Mouse (Mus musculus) lung, postnatal 0 days (tissue): ENCODE measurements at regions not wholly inside any gene's neighbourhood (a gene's known extent, or its start where the extent isn't known, plus 50 kb on each side); places are given as distances from the start of the nearest gene placed in this dataset.

Experiments
- ATAC-seq: fragments of 200-750 bp; cut with Nextera tagmentation; 2 replicates; pipeline ENCODE4 v1.8.0; 2017; ENCODE audit warnings: moderate library complexity
- DNase-seq: peaks from one replicate; pipeline ENCODE4 v3.0.0-alpha.2; 2016; ENCODE audit warnings: low spot score
- H3K27ac ChIP-seq: fragments of 300-500 bp; sonication (generic); 2 replicates; pipeline ENCODE4 v1.5.1; 2014; ENCODE audit warnings: antibody characterized with exemption, mild to moderate bottlenecking, low read length, mixed read lengths
- H3K27me3 ChIP-seq: fragments of 300-500 bp; sonication (generic); replicated peaks from 2 replicates; pipeline ENCODE4 v1.6.1; 2014; ENCODE audit warnings: low read length, mixed read lengths; ENCODE audit not compliant: insufficient read depth
- H3K36me3 ChIP-seq: fragments of 300-500 bp; sonication (generic); 2 replicates; pipeline ENCODE4 v1.6.1; 2014; ENCODE audit warnings: low read length, mixed read lengths; ENCODE audit not compliant: insufficient read depth
- H3K4me1 ChIP-seq: fragments of 300-500 bp; sonication (generic); 2 replicates; pipeline ENCODE4 v1.6.1; 2014; ENCODE audit warnings: antibody characterized with exemption, low read depth, low read length, mixed read lengths; ENCODE audit not compliant: insufficient read depth
- H3K4me2 ChIP-seq: fragments of 300-500 bp; sonication (generic); replicated peaks from 2 replicates; pipeline ENCODE4 v1.6.1; 2014; ENCODE audit warnings: low read depth, mild to moderate bottlenecking, low read length, moderate library complexity, mixed read lengths
- H3K4me3 ChIP-seq: fragments of 300-500 bp; sonication (generic); 2 replicates; pipeline ENCODE4 v1.5.1; 2014; ENCODE audit warnings: low read depth, low read length
- H3K9ac ChIP-seq: fragments of 300-500 bp; sonication (generic); replicated peaks from 2 replicates; pipeline ENCODE4 v1.6.1; 2014; ENCODE audit warnings: low read depth, mild to moderate bottlenecking
- H3K9me3 ChIP-seq: fragments of 300-500 bp; sonication (generic); 2 replicates; pipeline ENCODE4 v1.6.1; 2016; ENCODE audit warnings: low read length, mixed read lengths
- CTCF ChIP-seq: IDR thresholded peaks from 2 replicates; pipeline ENCODE4 v1.5.1; 2016; ENCODE audit warnings: antibody characterized with exemption, mild to moderate bottlenecking
- EP300 ChIP-seq: IDR thresholded peaks from 2 replicates; pipeline ENCODE4 v1.6.1; 2016; ENCODE audit warnings: antibody characterized with exemption, mild to moderate bottlenecking, control low read depth
- WGBS: fragments of 180-500 bp; shearing (Covaris S2); extraction: QIAGEN DNeasy Blood & Tissue Kit; methylation state at CpG from one replicate; pipeline ENCODE4 v1.1.7; 2014; 5-methylcytosine and 5-hydroxymethylcytosine counted together

- ATAC-seq (no peak), DNase-seq (peak; percentile 19)
- WGBS, result 27% methylated on average over 3 of the region's 3 CpGs
Measured at GRCm38 (mm10) chr13:25933783-25934182, 663.5 kb upstream of the Nrsn1 start.

GRCm38 (mm10) chr13:25933246-25933645, 662.9 kb upstream of the Nrsn1 start:
- no peak for DNase-seq
- WGBS, result 24% methylated on average over 3 of the region's 3 CpGs

More at GRCm38 (mm10) chr13:25933783-25934182, 663.5 kb upstream of the Nrsn1 start:
- Histone ChIP-seq H3K27ac (no peak overlapping the region), H3K4me1 (no peaks in the 10 kb centered on the region), H3K4me2 (no peak overlapping the region), H3K27me3 (no peaks in the 10 kb centered on the region), H3K4me3 (no peak overlapping the region), H3K36me3 (no peaks in the 10 kb centered on the region), H3K9ac (no peak overlapping the region), H3K9me3 (no peaks in the 10 kb centered on the region)
- no peak for TF ChIP-seq EP300
- TF ChIP-seq CTCF, result no peak

GRCm38 (mm10) chr13:25932810-25933209, 662.5 kb upstream of the Nrsn1 start:
- H3K9ac ChIP-seq, result no peak overlapping the region
- no peak overlapping the region for H3K4me2 ChIP-seq
- H3K9me3 ChIP-seq, result no peaks in the 10 kb centered on the region
- ATAC-seq (peak; percentile 52; the same call in 1 of the 2 replicates), DNase-seq (peak; percentile 85)
- H3K27me3 ChIP-seq, result no peaks in the 10 kb centered on the region
- no peaks in the 10 kb centered on the region for H3K36me3 ChIP-seq
- peak; percentile 90 for TF ChIP-seq CTCF
- 0 out of 2 replicates have a peak, but pooled peaks have one; percentile 17 for TF ChIP-seq EP300
- no peak overlapping the region for H3K4me3 ChIP-seq
- no peaks in the 10 kb centered on the region for H3K4me1 ChIP-seq
- WGBS, result 0% methylated on average over 1 of the region's 1 CpGs
- H3K27ac ChIP-seq, result no peak overlapping the region

More at GRCm38 (mm10) chr13:25933246-25933645, 662.9 kb upstream of the Nrsn1 start:
- H3K4me1 ChIP-seq, result no peaks in the 10 kb centered on the region
- H3K27me3 ChIP-seq, result no peaks in the 10 kb centered on the region
- H3K27ac ChIP-seq, result no peak overlapping the region
- no peak for TF ChIP-seq CTCF
- no peak for TF ChIP-seq EP300
- no peak overlapping the region for H3K4me3 ChIP-seq
- ATAC-seq, result no peak
- no peak overlapping the region for H3K4me2 ChIP-seq
- no peaks in the 10 kb centered on the region for H3K36me3 ChIP-seq
- H3K9ac ChIP-seq, result no peak overlapping the region
- H3K9me3 ChIP-seq, result no peaks in the 10 kb centered on the region

- H3K4me1 ChIP-seq, result no peaks in the 10 kb centered on the region
- no peaks in the 10 kb centered on the region for H3K9me3 ChIP-seq
- WGBS, result 62% methylated on average over 2 of the region's 2 CpGs
- no peak overlapping the region for H3K9ac ChIP-seq
- H3K4me2 ChIP-seq, result no peak overlapping the region
- DNase-seq, result no peak
- H3K27me3 ChIP-seq, result no peaks in the 10 kb centered on the region
- no peak for TF ChIP-seq CTCF
- H3K4me3 ChIP-seq, result no peak overlapping the region
- no peaks in the 10 kb centered on the region for H3K36me3 ChIP-seq
- no peak for ATAC-seq
- no peak overlapping the region for H3K27ac ChIP-seq
Measured at GRCm38 (mm10) chr13:25932365-25932764, 662.1 kb upstream of the Nrsn1 start.

- H3K27ac ChIP-seq, result no peak overlapping the region
- H3K27me3 ChIP-seq, result no peaks in the 10 kb centered on the region
- no peaks in the 10 kb centered on the region for H3K9me3 ChIP-seq
- no peaks in the 10 kb centered on the region for H3K4me1 ChIP-seq
- 93% methylated on average over 5 of the region's 5 CpGs for WGBS
- H3K4me3 ChIP-seq, result no peak overlapping the region
- no peak for ATAC-seq
- H3K36me3 ChIP-seq, result no peaks in the 10 kb centered on the region
- no peak overlapping the region for H3K4me2 ChIP-seq
- no peak for TF ChIP-seq EP300
- TF ChIP-seq CTCF, result no peak
- DNase-seq, result no peak
- no peak overlapping the region for H3K9ac ChIP-seq
Measured at GRCm38 (mm10) chr13:25925685-25926084, 655.4 kb upstream of the Nrsn1 start.

- H3K4me1 ChIP-seq, result no peaks in the 10 kb centered on the region
- H3K27ac ChIP-seq, result no peak overlapping the region
- H3K9me3 ChIP-seq, result no peaks in the 10 kb centered on the region
- TF ChIP-seq CTCF (no peak), EP300 (no peak)
- no peak overlapping the region for H3K4me2 ChIP-seq
- no peak overlapping the region for H3K4me3 ChIP-seq
- ATAC-seq (no peak), DNase-seq (no peak)
- WGBS, result 87% methylated on average over 5 of the region's 5 CpGs
- no peak overlapping the region for H3K9ac ChIP-seq
- no peaks in the 10 kb centered on the region for H3K36me3 ChIP-seq
- no peaks in the 10 kb centered on the region for H3K27me3 ChIP-seq
Measured at GRCm38 (mm10) chr13:25899871-25900270, 629.6 kb upstream of the Nrsn1 start.

GRCm38 (mm10) chr13:25893150-25893549, 622.8 kb upstream of the Nrsn1 start:
- Histone ChIP-seq H3K36me3 (no peaks in the 10 kb centered on the region), H3K4me1 (no peaks in the 10 kb centered on the region), H3K27ac (no peak overlapping the region), H3K27me3 (no peaks in the 10 kb centered on the region), H3K9ac (no peak overlapping the region), H3K4me3 (no peak overlapping the region), H3K9me3 (no peaks in the 10 kb centered on the region), H3K4me2 (no peak overlapping the region)
- DNase-seq (no peak), ATAC-seq (no peak)
- TF ChIP-seq EP300 (no peak), CTCF (no peak)
- WGBS, result 25% methylated on average over 2 of the region's 2 CpGs
